Mouse (Mus musculus): ENCODE results near the gene Lurap1. TPM values are rescaled to one million over a fixed set of nuclear protein-coding genes. Genes with fewer than 3 reads are reported as not detected.

Lurap1 gene
- polyA plus RNA-seq, 1 experiment from 2014 or later, result 2.8 TPM

DNA sequence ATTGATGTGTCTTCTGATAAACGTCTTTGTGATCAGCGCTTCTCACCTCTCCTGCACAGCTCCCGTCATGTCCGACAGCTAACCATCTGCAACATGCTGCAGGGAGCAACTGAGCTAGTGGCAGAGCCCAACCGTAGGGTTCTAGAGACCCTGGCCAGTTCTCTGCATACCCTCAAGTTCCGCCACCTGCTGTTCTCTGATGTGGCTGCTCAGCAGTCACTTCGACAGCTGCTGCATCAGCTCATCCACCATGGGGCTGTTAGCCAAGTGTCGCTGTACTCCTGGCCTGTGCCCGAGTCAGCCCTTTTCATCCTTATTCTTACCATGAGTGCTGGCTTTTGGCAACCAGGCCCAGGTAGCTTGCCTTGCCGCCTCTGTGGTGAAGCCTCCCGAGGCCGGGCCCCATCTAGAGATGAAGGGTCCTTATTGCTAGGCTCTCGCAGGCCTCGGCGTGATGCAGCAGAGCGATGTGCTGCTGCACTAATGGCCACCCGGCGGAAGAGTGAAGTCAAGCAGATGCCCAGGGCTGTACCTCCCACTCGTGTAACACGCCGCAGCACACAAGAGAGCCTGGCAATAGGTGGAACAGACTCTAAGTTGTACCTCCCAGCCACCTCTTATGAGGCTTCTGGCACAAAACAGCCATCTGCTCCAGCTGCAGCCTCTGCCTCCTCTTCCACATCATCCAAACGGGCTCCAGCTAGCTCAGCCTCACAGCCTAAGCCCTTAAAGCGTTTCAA lies 62.5 kb downstream of the Lurap1 start:
- H3K9me3 ChIP-seq, result no peaks in the 10 kb centered on the region
- ATAC-seq (ENCODE audit: insufficient number of reproducible peaks, low FRiP score, low TSS enrichment, low read depth), result no peak
- H3K4me2 ChIP-seq, result no peak overlapping the region
- 86% methylated on average over 23 of the region's 23 CpGs for WGBS
- peaks cover 93% of the 10 kb centered on the region for H3K36me3 ChIP-seq
- no peak overlapping the region for H3K27ac ChIP-seq
- no peaks in the 10 kb centered on the region for H3K27me3 ChIP-seq
- H3K4me3 ChIP-seq, result no peak overlapping the region
- no peaks in the 10 kb centered on the region for H3K4me1 ChIP-seq
- H3K9ac ChIP-seq, result no peak overlapping the region

Other genes with a start within 250 kb of the Lurap1 start
- 0.04 TPM in 1 of 2 replicates, not detected in the other for gene Dmbx1, start 211.4 kb downstream of the Lurap1 start, polyA plus RNA-seq (2015; fragmentation: Nextera tagmentation; extraction: Ambion mirVana)
- gene Faah, start 133.4 kb downstream of the Lurap1 start, polyA plus RNA-seq (2015; fragmentation: Nextera tagmentation; extraction: Ambion mirVana), result 3.6 and 5.1 TPM in 2 replicates
- 16.1 and 20.4 TPM in 2 replicates for gene Nsun4, start 97.5 kb downstream of the Lurap1 start, polyA plus RNA-seq (2015; fragmentation: Nextera tagmentation; extraction: Ambion mirVana)
- gene Uqcrh, start 76.3 kb downstream of the Lurap1 start, polyA plus RNA-seq (2015; fragmentation: Nextera tagmentation; extraction: Ambion mirVana), result 456 and 471 TPM in 2 replicates
- 78.4 and 81.8 TPM in 2 replicates for gene Lrrc41, start 76.1 kb downstream of the Lurap1 start, polyA plus RNA-seq (2015; fragmentation: Nextera tagmentation; extraction: Ambion mirVana)
- 22.9 and 23.1 TPM in 2 replicates for gene Rad54l, start 27.6 kb downstream of the Lurap1 start, polyA plus RNA-seq (2015; fragmentation: Nextera tagmentation; extraction: Ambion mirVana)
- 56.6 and 59.7 TPM in 2 replicates for gene Pomgnt1, start 27.5 kb downstream of the Lurap1 start, polyA plus RNA-seq (2015; fragmentation: Nextera tagmentation; extraction: Ambion mirVana)
- gene Tspan1, start 16.3 kb upstream of the Lurap1 start, polyA plus RNA-seq (2015; fragmentation: Nextera tagmentation; extraction: Ambion mirVana), result 0.12 TPM in 1 of 2 replicates, not detected in the other
- not detected in 2 replicates for gene 1700042G07Rik, start 22.0 kb upstream of the Lurap1 start, polyA plus RNA-seq (2015; fragmentation: Nextera tagmentation; extraction: Ambion mirVana)
- not detected in 2 replicates for gene Gm49337, start 22.0 kb upstream of the Lurap1 start, polyA plus RNA-seq (2015; fragmentation: Nextera tagmentation; extraction: Ambion mirVana)
- gene Pik3r3, start 70.3 kb upstream of the Lurap1 start, polyA plus RNA-seq (2015; fragmentation: Nextera tagmentation; extraction: Ambion mirVana), result 10.2 and 11.8 TPM in 2 replicates

Measured in limb, embryonic 15.5 days (tissue).